Mouse (Mus musculus): ENCODE measurements around the gene Cd80. TPM values are rescaled to one million over a fixed set of nuclear protein-coding genes. Genes with fewer than 3 reads are reported as not detected.

The Cd80 gene
- total and polyA plus RNA-seq, 3 experiments: 0.04 to 0.38 TPM; not detected in 1

DNA sequence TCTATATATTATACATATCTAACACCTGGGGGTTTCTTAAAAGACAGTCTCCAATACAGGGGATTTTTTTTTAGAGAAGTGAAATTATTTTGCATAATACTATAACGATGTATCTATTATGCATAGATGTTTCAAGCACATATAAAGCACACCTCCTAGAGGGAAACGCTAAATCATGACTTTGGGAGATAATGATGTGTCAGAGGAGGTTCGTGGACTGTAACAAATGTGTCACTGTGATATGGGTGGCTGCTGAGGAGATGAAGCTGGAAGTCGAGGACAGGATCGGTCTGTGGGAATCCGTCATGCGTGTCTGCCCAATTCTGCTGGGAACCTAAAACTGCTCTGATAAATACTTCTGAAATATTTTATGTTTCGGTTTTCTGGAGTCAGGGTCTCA, 6.4 kb downstream of the Cd80 start:
- peaks cover 0 to 11% of the 10 kb centered on the region in 2 experiments; a peak in 3 of 4 replicates for H3K4me1 ChIP-seq (ENCODE audit: control insufficient read depth in 1 of 2, insufficient read depth in 2 of 2, low read length in 2 of 2)
- H3K36me3 ChIP-seq (ENCODE audit: control insufficient read depth in 1 of 2, insufficient read depth in 2 of 2, low read length in 2 of 2): peaks cover 0 to 8% of the 10 kb centered on the region in 2 experiments; a peak in 2 of 4 replicates
- no peak for DNase-seq (ENCODE audit: low read depth, low spot score)
- H3K9ac ChIP-seq (ENCODE audit: control insufficient read depth, low read depth, low read length, poor library complexity, severe bottlenecking): no peak overlapping the region
- TF ChIP-seq TAL1 (IDR thresholded peaks at IDR 0.05; ENCODE audit: low read length) (no peak), NRF1 (IDR thresholded peaks at IDR 0.05; ENCODE audit: insufficient read depth, low read depth, low read length, poor library complexity, severe bottlenecking) (no peak), MAX (IDR thresholded peaks at IDR 0.05; ENCODE audit: low read length) (no peak), SIN3A (IDR thresholded peaks at IDR 0.05; ENCODE audit: low read length) (no peak), JUND (IDR thresholded peaks at IDR 0.05; ENCODE audit: low read depth, low read length) (no peak), MEF2A (IDR thresholded peaks at IDR 0.05; ENCODE audit: extremely low read depth, insufficient replicate concordance, low read depth, low read length, poor library complexity, severe bottlenecking) (no peak)
- H3K79me2 ChIP-seq (ENCODE audit: control insufficient read depth, insufficient read depth, low read length, poor library complexity): no peaks in the 10 kb centered on the region
- H3K27me3 ChIP-seq (ENCODE audit: control insufficient read depth in 1 of 2, insufficient read depth in 2 of 2, low read length in 2 of 2): no peaks in the 10 kb centered on the region
- no peak overlapping the region for H3K27ac ChIP-seq (ENCODE audit: control insufficient read depth, low read depth, low read length)
- no peaks in the 10 kb centered on the region for H3K9me3 ChIP-seq (replicated peaks; ENCODE audit: insufficient read depth, low read length)
- no peak overlapping the region for H3K4me3 ChIP-seq (ENCODE audit: control insufficient read depth in 1 of 2, insufficient read depth in 1 of 2, low read depth in 2 of 2, low read length in 2 of 2)

DNA sequence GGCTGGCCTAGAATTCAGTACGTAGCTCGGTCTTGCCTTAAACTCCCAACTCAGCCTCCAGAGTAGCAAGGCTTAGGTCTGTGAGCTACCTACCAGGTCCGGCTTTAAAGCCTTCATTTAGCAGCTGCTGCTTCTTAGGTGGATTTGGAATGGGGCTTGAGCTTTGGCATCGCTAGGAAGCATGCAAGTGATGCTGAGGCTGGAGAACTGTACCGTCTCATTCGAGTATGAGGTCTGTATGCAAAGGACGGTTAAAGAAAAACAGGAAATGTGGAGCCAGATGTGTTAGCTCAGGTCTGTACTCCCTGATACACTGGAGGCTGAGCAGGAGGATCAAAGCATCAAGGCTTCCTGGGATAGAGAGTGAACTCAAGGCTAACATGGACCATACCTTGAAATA, 6.8 kb downstream of the Cd80 start:
- DNase-seq (ENCODE audit: low read depth, low spot score): no peak
- peaks cover 0 to 4% of the 10 kb centered on the region in 2 experiments; a peak in 1 of 4 replicates for H3K36me3 ChIP-seq (ENCODE audit: control insufficient read depth in 1 of 2, insufficient read depth in 2 of 2, low read length in 2 of 2)
- H3K27ac ChIP-seq (ENCODE audit: control insufficient read depth, low read depth, low read length): no peak overlapping the region
- H3K4me3 ChIP-seq (ENCODE audit: control insufficient read depth in 1 of 2, insufficient read depth in 1 of 2, low read depth in 2 of 2, low read length in 2 of 2): no peak overlapping the region
- H3K27me3 ChIP-seq (ENCODE audit: control insufficient read depth in 1 of 2, insufficient read depth in 2 of 2, low read length in 2 of 2): no peaks in the 10 kb centered on the region
- no peaks in the 10 kb centered on the region for H3K79me2 ChIP-seq (ENCODE audit: control insufficient read depth, insufficient read depth, low read length, poor library complexity)
- H3K9ac ChIP-seq (ENCODE audit: control insufficient read depth, low read depth, low read length, poor library complexity, severe bottlenecking): no peak overlapping the region
- H3K4me1 ChIP-seq (ENCODE audit: control insufficient read depth in 1 of 2, insufficient read depth in 2 of 2, low read length in 2 of 2): peaks cover 0 to 7% of the 10 kb centered on the region in 2 experiments; a peak in 2 of 4 replicates
- TF ChIP-seq RCOR1 (IDR thresholded peaks at IDR 0.05; ENCODE audit: low read depth, low read length) (no peak), TBP (IDR thresholded peaks at IDR 0.05; ENCODE audit: low read depth, low read length) (no peak), TAL1 (IDR thresholded peaks at IDR 0.05; ENCODE audit: low read length) (no peak), MYB (IDR thresholded peaks at IDR 0.05; ENCODE audit: low read depth, low read length) (no peak), MEF2A (IDR thresholded peaks at IDR 0.05; ENCODE audit: extremely low read depth, insufficient replicate concordance, low read depth, low read length, poor library complexity, severe bottlenecking) (no peak), MAX (IDR thresholded peaks at IDR 0.05; ENCODE audit: low read length) (no peak), ZC3H11A (IDR thresholded peaks at IDR 0.05; ENCODE audit: low read depth, low read length) (no peak), SIN3A (IDR thresholded peaks at IDR 0.05; ENCODE audit: low read length) (no peak)
- H3K9me3 ChIP-seq (replicated peaks; ENCODE audit: insufficient read depth, low read length): no peaks in the 10 kb centered on the region

DNA sequence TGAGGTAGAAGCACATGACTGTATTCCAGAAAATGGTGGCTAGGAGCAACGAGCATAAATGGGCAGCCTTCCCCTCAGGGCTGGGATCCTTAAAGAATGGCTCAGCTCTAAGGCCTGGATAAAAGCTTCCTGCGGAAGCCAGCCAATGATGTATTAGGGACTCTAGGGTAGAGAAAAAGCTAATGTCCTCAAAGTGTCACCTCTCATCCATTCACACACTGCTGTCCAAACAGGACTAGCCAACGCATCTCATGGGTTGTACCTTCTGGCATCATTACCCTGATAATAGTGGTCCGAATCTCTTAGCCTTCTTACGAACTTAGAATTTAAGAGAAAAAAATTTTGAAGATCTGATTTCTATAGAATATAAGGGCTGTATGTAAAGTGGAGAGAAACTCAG, 7.9 kb downstream of the Cd80 start:
- no peak for TF ChIP-seq POLR2AphosphoS2 (IDR thresholded peaks at IDR 0.05; ENCODE audit: low read length)
- TF ChIP-seq ELF1 (IDR thresholded peaks at IDR 0.05; ENCODE audit: low read depth, low read length): no peak
- TF ChIP-seq ZNF384 (IDR thresholded peaks at IDR 0.05; ENCODE audit: low read depth, low read length): no peak
- TF ChIP-seq CHD1 (IDR thresholded peaks at IDR 0.05; ENCODE audit: low read depth, low read length): no peak
- TF ChIP-seq USF1 (IDR thresholded peaks at IDR 0.05; ENCODE audit: low read depth, low read length): no peak
- H3K9me3 ChIP-seq (replicated peaks; ENCODE audit: insufficient read depth, low read length): no peaks in the 10 kb centered on the region
- H3K4me1 ChIP-seq (ENCODE audit: control insufficient read depth in 1 of 2, insufficient read depth in 2 of 2, low read length in 2 of 2): peaks cover 0 to 5% of the 10 kb centered on the region in 2 experiments; a peak in 1 of 4 replicates
- no peaks in the 10 kb centered on the region for H3K36me3 ChIP-seq (ENCODE audit: control insufficient read depth in 1 of 2, insufficient read depth in 2 of 2, low read length in 2 of 2)
- H3K79me2 ChIP-seq (ENCODE audit: control insufficient read depth, insufficient read depth, low read length, poor library complexity): no peaks in the 10 kb centered on the region
- H3K27me3 ChIP-seq (ENCODE audit: control insufficient read depth in 1 of 2, insufficient read depth in 2 of 2, low read length in 2 of 2): no peaks in the 10 kb centered on the region
- no peak for DNase-seq (ENCODE audit: low read depth, low spot score)
- H3K27ac ChIP-seq (ENCODE audit: control insufficient read depth, low read depth, low read length): no peak overlapping the region
- H3K4me3 ChIP-seq (ENCODE audit: control insufficient read depth in 1 of 2, insufficient read depth in 1 of 2, low read depth in 2 of 2, low read length in 2 of 2): no peak overlapping the region
- H3K9ac ChIP-seq (ENCODE audit: control insufficient read depth, low read depth, low read length, poor library complexity, severe bottlenecking): no peak overlapping the region
